Mouse (Mus musculus) heart, embryonic 12.5 days (tissue): ENCODE measurements around the gene Dync1h1. TPM values are rescaled to one million over a fixed set of nuclear protein-coding genes. Genes with fewer than 3 reads are reported as not detected.

Experiments
- ATAC-seq: fragments of 200-750 bp; cut with Nextera tagmentation; 2 replicates; pipeline ENCODE4 v1.8.0; 2017; ENCODE audit warnings: moderate TSS enrichment, moderate library complexity; ENCODE audit not compliant: insufficient number of reproducible peaks, low FRiP score
- H3K27ac ChIP-seq: fragments of 300-500 bp; sonication (generic); 2 replicates; pipeline ENCODE4 v1.5.1; 2016; ENCODE audit warnings: mild to moderate bottlenecking, moderate library complexity; ENCODE audit not compliant: poor library complexity, severe bottlenecking
- H3K27me3 ChIP-seq: fragments of 300-500 bp; sonication (generic); replicated peaks from 2 replicates; pipeline ENCODE4 v1.6.1; 2016; ENCODE audit warnings: mild to moderate bottlenecking, moderate library complexity
- H3K36me3 ChIP-seq: fragments of 300-500 bp; sonication (generic); 2 replicates; pipeline ENCODE4 v1.6.1; 2016; ENCODE audit warnings: mild to moderate bottlenecking, moderate library complexity
- H3K4me1 ChIP-seq: fragments of 300-500 bp; sonication (generic); replicated peaks from 2 replicates; pipeline ENCODE4 v1.6.1; 2016; ENCODE audit warnings: mild to moderate bottlenecking
- H3K4me2 ChIP-seq: fragments of 300-500 bp; sonication (generic); 2 replicates; pipeline ENCODE4 v1.6.1; 2016; ENCODE audit warnings: mild to moderate bottlenecking, moderate library complexity
- H3K4me3 ChIP-seq: fragments of 300-500 bp; sonication (generic); 2 replicates; pipeline ENCODE4 v1.5.1; 2016; ENCODE audit warnings: mild to moderate bottlenecking
- H3K9ac ChIP-seq: fragments of 300-500 bp; sonication (generic); 2 replicates; pipeline ENCODE4 v1.6.1; 2016; ENCODE audit warnings: mild to moderate bottlenecking, moderate library complexity
- H3K9me3 ChIP-seq: fragments of 300-500 bp; sonication (generic); replicated peaks from 2 replicates; pipeline ENCODE4 v1.6.1; 2016; ENCODE audit warnings: mild to moderate bottlenecking, moderate library complexity
- WGBS: fragments of 180-500 bp; shearing (Covaris S2); methylation state at CpG from one replicate; pipeline ENCODE4 v1.1.7; 2016; 5-methylcytosine and 5-hydroxymethylcytosine counted together
- microRNA-seq: library from miRNA; unstranded; fragments of <30 nt; microRNA quantifications from one replicate; pipeline ENCODE4, GENCODE M21; 2017
- polyA plus RNA-seq: library from polyadenylated mRNA; unstranded; fragments of >200 nt; fragmentation: Nextera tagmentation; extraction: Ambion mirVana; gene quantifications from 2 replicates; pipeline ENCODE4 v1.2.1, GENCODE M21; 2016

Gene Dync1h1
- polyA plus RNA-seq, 1 experiment from 2014 or later, result 48.2 TPM

DNA sequence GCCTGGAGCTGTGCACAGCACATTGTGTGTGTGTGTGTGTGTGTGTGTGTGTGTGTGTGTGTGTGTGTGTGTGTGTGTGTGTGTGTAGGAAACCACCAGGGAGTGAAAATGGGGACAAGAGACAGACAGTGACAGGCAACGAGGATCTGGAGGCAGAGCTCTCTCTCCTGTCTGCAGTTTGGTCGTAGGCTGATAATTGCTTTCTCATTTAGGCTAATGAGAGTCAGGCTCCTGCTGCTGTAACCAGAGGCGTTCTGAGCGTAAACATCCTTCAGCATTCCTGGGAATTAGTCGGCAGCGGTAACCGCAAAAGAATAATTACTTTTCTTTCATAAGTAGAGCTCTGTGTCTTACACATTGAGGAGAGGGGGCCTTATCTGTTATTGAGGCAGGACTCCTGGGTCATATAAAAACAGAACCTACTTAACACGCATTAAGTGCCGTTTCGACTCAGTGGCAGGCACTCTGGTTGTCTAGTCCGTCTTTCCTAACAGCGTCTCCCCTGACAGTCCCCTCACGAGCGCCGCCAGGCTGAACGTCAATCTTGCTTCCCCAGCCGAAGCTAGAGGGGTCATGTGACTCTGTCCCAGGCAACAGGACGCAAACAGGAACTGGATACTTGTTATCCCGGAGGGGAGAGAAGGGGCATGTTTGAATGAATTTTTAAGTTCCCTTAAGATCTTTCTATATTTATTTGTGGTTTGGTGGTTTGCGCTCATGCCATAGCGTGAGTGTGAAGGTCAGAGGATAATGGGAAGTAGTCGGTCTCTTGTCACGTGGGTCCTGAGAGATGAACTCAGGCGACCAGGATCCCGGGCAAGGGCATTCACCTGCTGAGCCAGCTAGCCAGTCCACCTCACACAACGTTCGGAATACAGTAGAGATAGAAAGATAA lies 105.3 kb downstream of the Dync1h1 start:
- Histone ChIP-seq H3K27me3 (no peaks in the 10 kb centered on the region), H3K4me1 (peaks cover 17% of the 10 kb centered on the region), H3K27ac (peak overlapping the region; percentile 46), H3K36me3 (no peaks in the 10 kb centered on the region), H3K9me3 (no peaks in the 10 kb centered on the region), H3K4me3 (peak overlapping the region; percentile 48), H3K4me2 (peak overlapping the region; percentile 73), H3K9ac (peak overlapping the region; percentile 69)
- WGBS, result 2% methylated on average over 27 of the region's 27 CpGs
- peak; percentile 83 for ATAC-seq

GRCm38 (mm10) chr12:110707451-110707850 lies 106.2 kb downstream of the Dync1h1 start:
- Histone ChIP-seq H3K4me2 (0 out of 2 replicates have a peak overlapping the region, but pooled peaks have one; percentile 73), H3K4me3 (no peak overlapping the region), H3K36me3 (no peaks in the 10 kb centered on the region), H3K4me1 (peaks cover 13% of the 10 kb centered on the region), H3K9ac (no peak overlapping the region), H3K27me3 (no peaks in the 10 kb centered on the region), H3K9me3 (no peaks in the 10 kb centered on the region), H3K27ac (no peak overlapping the region)
- WGBS, result 89% methylated on average over 7 of the region's 7 CpGs
- ATAC-seq, result no peak

DNA sequence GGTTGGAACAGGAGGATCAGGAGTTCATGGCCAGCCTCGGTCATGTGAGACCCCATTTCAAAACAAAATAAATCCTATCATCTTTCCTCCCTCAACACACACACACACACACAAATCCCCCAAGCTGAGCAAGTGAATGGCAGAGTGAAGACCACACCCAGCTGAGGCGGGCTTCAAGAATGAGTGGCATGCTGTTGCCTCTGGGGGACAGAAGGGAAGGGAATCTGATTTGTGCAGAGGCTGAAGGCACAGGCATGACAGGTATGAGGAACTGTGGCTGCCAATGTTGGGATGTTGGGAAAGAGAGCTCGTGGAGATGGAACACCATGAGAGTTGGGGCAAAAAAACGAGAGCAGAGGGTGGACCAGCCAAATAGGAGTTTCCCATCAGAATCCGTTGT lies 110.0 kb downstream of the Dync1h1 start:
- no peak overlapping the region for H3K9ac ChIP-seq
- H3K27me3 ChIP-seq, result no peaks in the 10 kb centered on the region
- WGBS, result 55% methylated on average over 5 of the region's 5 CpGs
- no peaks in the 10 kb centered on the region for H3K9me3 ChIP-seq
- H3K4me1 ChIP-seq, result peaks cover 2% of the 10 kb centered on the region
- H3K36me3 ChIP-seq, result no peaks in the 10 kb centered on the region
- no peak for ATAC-seq
- H3K27ac ChIP-seq, result no peak overlapping the region
- H3K4me3 ChIP-seq, result no peak overlapping the region
- H3K4me2 ChIP-seq, result no peak overlapping the region

- H3K4me1 ChIP-seq, result no peaks in the 10 kb centered on the region
- H3K4me2 ChIP-seq, result no peak overlapping the region
- no peaks in the 10 kb centered on the region for H3K36me3 ChIP-seq
- H3K4me3 ChIP-seq, result no peak overlapping the region
- H3K27ac ChIP-seq, result no peak overlapping the region
- H3K27me3 ChIP-seq, result peaks cover 6% of the 10 kb centered on the region
- no peaks in the 10 kb centered on the region for H3K9me3 ChIP-seq
- ATAC-seq, result no peak
- no peak overlapping the region for H3K9ac ChIP-seq
- WGBS, result 92% methylated on average over 6 of the region's 6 CpGs
Measured at GRCm38 (mm10) chr12:110713784-110714183, 112.5 kb downstream of the Dync1h1 start.

DNA sequence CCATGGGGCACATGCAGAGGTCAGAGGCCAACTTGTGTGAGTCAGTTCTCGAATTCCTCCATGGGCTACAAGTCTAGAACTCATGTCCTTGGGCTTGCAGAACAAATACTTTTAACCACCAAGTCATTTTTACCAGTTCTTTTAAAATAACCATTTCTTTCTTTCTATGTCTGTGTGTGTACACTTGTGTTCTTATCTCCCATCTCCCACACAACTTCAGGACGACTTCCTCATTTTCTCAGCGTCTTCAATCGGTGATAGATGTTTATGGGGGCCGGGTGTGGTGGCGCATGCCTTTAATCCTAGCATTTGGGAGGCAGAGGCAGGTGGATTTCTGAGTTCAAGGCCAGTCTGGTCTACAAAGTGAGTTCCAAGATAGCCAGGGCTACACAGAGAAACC lies 113.0 kb downstream of the Dync1h1 start:
- 86% methylated on average over 6 of the region's 6 CpGs for WGBS
- H3K27ac ChIP-seq, result no peak overlapping the region
- H3K4me3 ChIP-seq, result no peak overlapping the region
- no peaks in the 10 kb centered on the region for H3K4me1 ChIP-seq
- no peaks in the 10 kb centered on the region for H3K36me3 ChIP-seq
- no peak overlapping the region for H3K4me2 ChIP-seq
- H3K9me3 ChIP-seq, result no peaks in the 10 kb centered on the region
- no peak for ATAC-seq
- peaks cover 10% of the 10 kb centered on the region for H3K27me3 ChIP-seq
- no peak overlapping the region for H3K9ac ChIP-seq

DNA sequence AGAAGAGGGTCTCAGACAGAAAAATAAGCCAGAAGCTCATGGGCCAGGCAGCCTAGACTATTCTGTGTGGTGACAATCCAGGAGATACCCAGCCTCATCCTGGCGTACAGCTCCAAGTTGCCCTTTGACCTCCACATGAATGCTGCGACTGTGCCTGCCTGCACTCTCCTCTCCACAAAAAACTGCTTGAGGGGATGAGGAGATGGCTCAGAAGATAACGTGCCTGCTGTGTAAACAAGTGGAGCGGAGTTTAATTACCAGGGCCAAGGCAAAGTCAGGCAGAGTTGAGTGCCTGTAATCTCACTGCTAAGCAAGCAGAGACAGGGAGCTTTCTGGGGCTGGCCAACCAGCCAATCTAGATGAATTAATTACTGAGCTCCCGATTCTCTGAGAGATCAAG lies 114.8 kb downstream of the Dync1h1 start:
- no peak overlapping the region for H3K9ac ChIP-seq
- H3K4me3 ChIP-seq, result no peak overlapping the region
- H3K4me1 ChIP-seq, result no peaks in the 10 kb centered on the region
- H3K9me3 ChIP-seq, result no peaks in the 10 kb centered on the region
- no peak overlapping the region for H3K4me2 ChIP-seq
- H3K36me3 ChIP-seq, result no peaks in the 10 kb centered on the region
- H3K27me3 ChIP-seq, result peaks cover 22% of the 10 kb centered on the region
- ATAC-seq, result no peak
- H3K27ac ChIP-seq, result no peak overlapping the region
- 35% methylated on average over 5 of the region's 5 CpGs for WGBS

Small RNAs within 50 kb of the gene (microRNA-seq; reads per million reads assigned to microRNA genes)
- not detected for gene Gm27299

Other genes starting within 250 kb of the Dync1h1 start
- gene Ppp2r5c, start 154.3 kb upstream of the Dync1h1 start, polyA plus RNA-seq, result 142 and 147 TPM in 2 replicates
- not detected in 2 replicates for gene 1700001K19Rik, start 81.2 kb downstream of the Dync1h1 start, polyA plus RNA-seq
- 648 and 662 TPM in 2 replicates for gene Hsp90aa1, start 101.3 kb downstream of the Dync1h1 start, polyA plus RNA-seq
- 16.4 and 16.8 TPM in 2 replicates for gene Wdr20, start 136.5 kb downstream of the Dync1h1 start, polyA plus RNA-seq
- gene Mok, start 239.5 kb downstream of the Dync1h1 start, polyA plus RNA-seq, result 2.9 and 4.0 TPM in 2 replicates
- gene Zfp839, start 248.8 kb downstream of the Dync1h1 start, polyA plus RNA-seq, result 3.9 and 5.4 TPM in 2 replicates